10 mouse cellular contexts compared by ENCODE assay signal in the genomic region with DNA sequence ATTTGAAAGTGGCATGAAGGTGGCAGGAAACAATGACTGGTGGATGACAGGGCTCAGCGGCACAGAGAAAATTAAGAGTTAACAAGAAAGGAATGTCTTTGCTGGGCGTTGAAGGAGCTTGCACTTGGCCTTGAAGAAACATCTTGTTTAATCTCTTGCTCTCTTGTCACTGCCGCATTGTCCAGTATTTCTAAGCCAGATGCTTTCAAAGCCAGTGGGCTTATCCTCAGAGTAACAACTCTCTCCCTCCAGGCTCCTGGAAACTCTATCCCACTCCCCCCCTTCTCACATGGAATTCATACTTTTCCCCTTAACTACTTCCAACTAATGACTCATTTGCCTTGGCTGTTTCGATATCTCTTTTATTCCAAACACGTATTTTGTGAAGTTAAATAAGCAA.
DNase-seq lines count a peak whose midpoint lies in the region; ATAC-seq and TF ChIP-seq lines count a peak whose summit lies in the region.
"Had no signal": no experiment of that assay in that cellular context is flagged by ENCODE, and none has a peak within 500 bp of the region (broad histone marks: within the 10 kb centered on the region; RNA-seq: fewer than 3 reads in every experiment).

No protein-coding gene starts in this region.

- no peaks in the 10 kb centered on the region for H3K27me3 ChIP-seq in forebrain, embryonic 16.5 days (replicated peaks; ENCODE audit: control insufficient read depth, insufficient read depth, low read length)
- no peaks in the 10 kb centered on the region for H3K27me3 ChIP-seq in small intestine, adult 2 months (ENCODE audit: control insufficient read depth, insufficient read depth, low read length)

- 20% methylated on average over 5 of the region's 5 CpGs for WGBS in lung, adult 2 months
- WGBS in forebrain, embryonic 16.5 days: 18% methylated on average over 5 of the region's 5 CpGs
- WGBS in small intestine, adult 2 months: 72% methylated on average over 5 of the region's 5 CpGs

- no peak for TF ChIP-seq CTCF in lung, adult 2 months (IDR thresholded peaks at IDR 0.05; ENCODE audit: insufficient read depth, low read length)
- no peak for TF ChIP-seq CTCF in small intestine, adult 2 months (IDR thresholded peaks at IDR 0.05; ENCODE audit: extremely low read depth, insufficient read length, insufficient replicate concordance, low read depth, low read length)

- no peaks in the 10 kb centered on the region for H3K36me3 ChIP-seq in forebrain, embryonic 16.5 days (ENCODE audit: control insufficient read depth, insufficient read depth)
- no peaks in the 10 kb centered on the region for H3K36me3 ChIP-seq in small intestine, adult 2 months (ENCODE audit: control insufficient read depth, insufficient read depth, low read length)

- no peak overlapping the region for H3K27ac ChIP-seq in forebrain, embryonic 16.5 days (ENCODE audit: low read length)
- peak overlapping the region; percentile 59 for H3K27ac ChIP-seq in small intestine, adult 2 months (ENCODE audit: insufficient read depth, low read depth, low read length)

- H3K4me2 ChIP-seq in forebrain, embryonic 16.5 days (ENCODE audit: low read length): no peak overlapping the region

- no peaks in the 10 kb centered on the region for H3K9me3 ChIP-seq in forebrain, embryonic 16.5 days (ENCODE audit: control insufficient read depth, low read length)

- intact Hi-C loops in heart, postnatal 10 days (cut with DNase I): no loop called here

- ATAC-seq in forebrain, embryonic 16.5 days: peak; percentile 31; the same call in 1 of the 2 replicates
- ATAC-seq in monocyte, adult 5-6 weeks (replicated peaks; ENCODE audit: insufficient number of reproducible peaks, low FRiP score, low TSS enrichment, poor library complexity, severe bottlenecking): no peak

- H3K4me1 ChIP-seq in lung, adult 2 months (ENCODE audit: control insufficient read depth, insufficient read depth, low read length): peaks cover 12% of the 10 kb centered on the region
- H3K4me1 ChIP-seq in forebrain, embryonic 16.5 days (replicated peaks; ENCODE audit: control insufficient read depth, insufficient read depth, low read length): peaks cover 21% of the 10 kb centered on the region
- peaks cover 5% of the 10 kb centered on the region; the same call in 1 of the 2 replicates for H3K4me1 ChIP-seq in small intestine, adult 2 months (ENCODE audit: control insufficient read depth, insufficient read depth, insufficient read length, low read length)

- H3K4me3 ChIP-seq in lung, adult 2 months (replicated peaks; ENCODE audit: extremely low read depth, low read depth, low read length): no peak overlapping the region
- H3K4me3 ChIP-seq in forebrain, embryonic 16.5 days (replicated peaks; ENCODE audit: low read length): no peak overlapping the region
- no peak overlapping the region for H3K4me3 ChIP-seq in small intestine, adult 2 months (ENCODE audit: low read depth, low read length)

- no peak for TF ChIP-seq POLR2A in lung, adult 2 months (IDR thresholded peaks at IDR 0.05; ENCODE audit: borderline replicate concordance, extremely low read depth, low read depth, low read length)
- no peak for TF ChIP-seq POLR2A in small intestine, adult 2 months (IDR thresholded peaks at IDR 0.05; ENCODE audit: low read depth, low read length)

- peak; percentile 25 for DNase-seq in lung, adult 2 months
- DNase-seq in lung, postnatal 25 days (ENCODE audit: low spot score): no peak
- peak; percentile 57 to 61 for DNase-seq in heart, postnatal 10 days
- no peak for DNase-seq in adipocyte (ENCODE audit: low spot score)
- DNase-seq in MN1 (ENCODE audit: low spot score): no peak
- DNase-seq: layer of hippocampus, postnatal 36 days; thymus, postnatal 4 days had no signal

- H3K9ac ChIP-seq in forebrain, embryonic 16.5 days (replicated peaks; ENCODE audit: low read depth, low read length): no peak overlapping the region

Comparison
In these comparisons a context has a peak if more than half of its experiments do, and no peak if none do; other contexts are left out.
1. DNase-seq: peak in lung, adult 2 months (single experiment) and heart, postnatal 10 days (2 of 2); none in lung, postnatal 25 days (single experiment), adipocyte (single experiment) and MN1 (single experiment).